Mouse (Mus musculus): ENCODE data around the gene Tspan4.

Tspan4 gene

GRCm38 (mm10) chr7:141541681-141542080 is 66.6 kb downstream of the Tspan4 start:
- Histone ChIP-seq H3K9me3 (ENCODE audit: low read length) (no peaks in the 10 kb centered on the region), H3K27me3 (ENCODE audit: insufficient read depth, low read length) (peaks cover 4% of the 10 kb centered on the region; the same call in 1 of the 2 replicates), H3K36me3 (ENCODE audit: insufficient read depth, low read length) (no peaks in the 10 kb centered on the region), H3K4me1 (replicated peaks; ENCODE audit: low read depth, low read length) (peaks cover 29% of the 10 kb centered on the region), H3K4me3 (replicated peaks; ENCODE audit: low read length) (no peak overlapping the region)
- TF ChIP-seq CTCF (conservative IDR thresholded peaks at IDR 0.05; ENCODE audit: low read length): no peak
- TF ChIP-seq POU5F1 (IDR thresholded peaks at IDR 0.05; ENCODE audit: borderline replicate concordance, low read length): no peak
- no peak for TF ChIP-seq NANOG (IDR thresholded peaks at IDR 0.05; ENCODE audit: borderline replicate concordance, low read length)

GRCm38 (mm10) chr7:141542588-141542987 is 67.5 kb downstream of the Tspan4 start:
- Histone ChIP-seq H3K36me3 (ENCODE audit: insufficient read depth, low read length) (no peaks in the 10 kb centered on the region), H3K9me3 (ENCODE audit: low read length) (no peaks in the 10 kb centered on the region), H3K4me1 (replicated peaks; ENCODE audit: low read depth, low read length) (peaks cover 29% of the 10 kb centered on the region), H3K27me3 (ENCODE audit: insufficient read depth, low read length) (peaks cover 7% of the 10 kb centered on the region), H3K4me3 (replicated peaks; ENCODE audit: low read length) (no peak overlapping the region)
- TF ChIP-seq POU5F1 (IDR thresholded peaks at IDR 0.05; ENCODE audit: borderline replicate concordance, low read length): no peak
- no peak for TF ChIP-seq NANOG (IDR thresholded peaks at IDR 0.05; ENCODE audit: borderline replicate concordance, low read length)
- TF ChIP-seq CTCF (conservative IDR thresholded peaks at IDR 0.05; ENCODE audit: low read length): no peak

Measured in E14TG2a.4 (cell line).